Mouse (Mus musculus) forelimb bud, embryonic 11.5 days (tissue): ENCODE measurements around the gene Ttc23.
A peak's percentile ranks its signal among the peaks of the same experiment; 100 is the strongest.

Experiments used
- DNase-seq: peaks from one replicate; pipeline ENCODE4 v3.0.0-alpha.2; 2012; ENCODE audit warnings: low read depth, low spot score

Gene Ttc23

DNA sequence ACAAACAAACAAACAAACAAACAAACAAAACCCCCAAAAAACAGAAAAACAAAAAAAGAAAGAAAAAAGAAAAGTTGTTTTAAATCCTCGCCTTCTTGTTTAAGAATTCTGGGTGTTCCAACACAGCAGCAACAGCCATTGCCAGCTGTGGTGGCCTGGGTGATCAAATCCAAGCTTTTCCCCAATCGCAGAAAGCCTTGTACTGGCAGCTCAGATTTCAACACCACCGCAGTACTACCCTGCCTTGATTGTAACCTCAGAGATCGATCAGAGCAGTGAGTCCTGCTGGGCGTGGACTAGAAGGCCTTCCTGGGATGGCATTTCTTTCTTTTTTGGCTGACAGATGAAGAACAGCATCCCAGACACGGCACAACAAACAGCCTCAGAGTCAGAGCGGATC is 48.7 kb downstream of the Ttc23 start:
- no peak for DNase-seq

DNA sequence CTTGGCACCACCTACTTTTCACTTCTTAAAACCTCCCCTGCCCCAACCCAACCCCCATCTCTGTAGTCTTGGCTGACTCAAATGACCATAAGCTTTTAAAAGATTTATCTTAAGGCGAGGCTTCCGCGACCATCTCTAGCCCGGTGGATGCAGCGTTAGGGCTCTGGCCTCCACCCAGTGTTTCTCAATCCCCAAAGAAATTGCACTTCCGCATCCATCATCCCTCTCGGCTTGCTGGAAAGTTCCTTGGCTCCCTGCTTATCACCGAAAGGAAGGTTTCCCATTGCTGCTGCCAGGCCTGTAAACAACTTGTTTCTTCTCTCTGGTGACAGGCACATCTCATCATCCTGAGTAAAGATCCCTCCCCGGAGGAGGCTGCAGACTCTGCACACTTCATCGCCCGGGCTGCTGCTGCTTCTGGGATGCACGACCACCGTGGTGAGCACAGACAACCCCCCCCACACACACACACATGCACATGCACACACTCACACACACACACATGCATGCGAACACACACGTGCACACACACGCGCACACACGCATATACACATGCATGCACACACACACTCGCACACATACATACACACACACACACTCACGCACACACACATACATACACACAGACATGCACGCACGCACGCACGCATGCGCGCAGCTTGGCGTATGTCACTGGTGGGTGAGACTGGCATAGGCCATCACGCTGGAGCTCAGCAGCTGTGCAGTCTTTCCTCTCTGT is 50.9 kb downstream of the Ttc23 start:
- DNase-seq, result no peak

DNA sequence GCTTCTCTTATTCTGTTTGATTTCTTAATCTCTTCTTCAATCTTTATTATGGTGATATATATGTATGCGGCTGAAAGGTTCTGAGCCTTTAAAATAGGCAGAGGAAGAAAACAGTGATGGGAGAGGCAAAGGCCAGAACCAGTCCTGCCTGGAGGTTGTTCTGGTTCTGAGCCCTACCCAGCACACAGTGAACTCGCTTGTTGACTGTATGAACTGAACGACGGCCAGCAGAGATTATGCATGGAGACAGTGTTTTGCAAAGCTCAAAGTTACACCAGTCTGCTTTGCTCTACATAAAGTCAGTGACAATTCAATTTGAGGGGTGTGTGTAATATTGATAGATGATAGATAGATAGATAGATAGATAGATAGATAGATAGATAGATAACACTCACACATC is 52.1 kb downstream of the Ttc23 start:
- DNase-seq, result no peak

DNA sequence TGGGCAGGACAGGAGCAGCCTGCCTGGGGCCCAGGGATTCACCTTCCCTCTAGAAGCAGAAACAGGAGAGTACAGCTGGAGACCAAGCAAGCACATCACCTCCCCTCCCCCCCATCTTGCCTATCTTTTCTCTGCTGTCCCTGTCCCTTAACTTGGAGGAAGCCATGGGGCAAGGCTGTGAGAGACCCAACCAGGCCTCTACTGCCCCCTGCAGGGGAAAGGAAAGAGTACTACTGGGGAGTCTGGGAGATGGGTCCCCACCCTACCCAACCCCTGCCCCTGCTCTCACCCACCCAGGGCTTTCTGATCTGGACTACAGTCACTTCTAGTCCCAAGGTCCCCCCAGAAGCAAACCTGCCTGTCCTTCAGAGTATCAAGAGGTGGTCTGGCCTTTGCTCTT is 53.6 kb downstream of the Ttc23 start:
- peak; percentile 29 for DNase-seq

DNA sequence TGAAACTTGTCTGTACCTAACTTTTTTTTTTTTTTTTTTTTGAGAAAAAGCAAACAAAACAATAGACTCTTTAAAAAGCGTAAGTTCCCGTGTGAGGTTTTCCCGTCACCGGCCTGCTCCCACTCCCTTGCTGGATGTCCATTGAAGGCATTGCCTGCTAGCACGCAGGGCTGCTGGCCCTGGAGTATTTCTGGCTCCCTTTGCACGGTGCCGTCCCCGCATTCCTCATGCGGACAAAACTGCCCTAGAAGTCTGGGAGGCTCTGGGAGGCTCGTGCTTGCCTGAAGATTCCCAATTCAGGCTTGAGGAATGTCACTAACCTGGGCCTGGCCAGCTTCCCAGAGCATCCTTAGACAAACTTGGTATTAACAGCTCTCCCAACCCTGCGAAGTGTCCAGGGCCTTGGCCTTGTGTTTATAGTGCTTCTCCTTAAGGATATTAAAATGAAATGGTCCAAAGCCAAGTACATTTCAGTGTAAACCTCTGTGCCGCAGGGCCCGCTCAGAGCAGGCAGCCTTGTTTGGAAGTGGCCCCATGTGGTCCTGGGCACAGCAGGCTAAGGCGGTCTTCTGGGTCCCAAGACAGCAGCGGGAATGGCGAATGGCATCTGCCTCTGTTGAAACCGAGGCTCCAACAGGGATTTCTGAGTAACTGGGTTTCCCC is 54.2 kb downstream of the Ttc23 start:
- DNase-seq, result no peak

DNA sequence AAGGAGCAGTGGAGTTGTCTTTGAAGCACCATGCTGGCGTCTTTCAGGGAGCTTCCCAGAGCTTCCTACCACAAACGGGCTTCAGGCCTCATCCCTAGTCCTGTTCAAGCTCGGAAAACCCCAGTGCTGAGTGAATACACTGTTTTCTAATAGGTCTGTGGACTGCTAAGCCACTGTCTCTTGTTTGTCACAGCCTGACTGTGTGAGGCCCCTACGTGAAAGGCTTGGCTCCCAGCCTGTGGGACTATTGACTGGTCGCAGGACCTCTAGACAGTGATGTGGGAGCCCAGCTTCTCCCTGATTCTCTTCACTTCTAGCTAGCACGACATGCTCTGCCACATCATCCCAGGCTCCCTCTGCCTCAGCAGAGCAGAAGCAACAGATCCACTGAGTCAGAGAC is 61.0 kb downstream of the Ttc23 start:
- DNase-seq, result no peak

DNA sequence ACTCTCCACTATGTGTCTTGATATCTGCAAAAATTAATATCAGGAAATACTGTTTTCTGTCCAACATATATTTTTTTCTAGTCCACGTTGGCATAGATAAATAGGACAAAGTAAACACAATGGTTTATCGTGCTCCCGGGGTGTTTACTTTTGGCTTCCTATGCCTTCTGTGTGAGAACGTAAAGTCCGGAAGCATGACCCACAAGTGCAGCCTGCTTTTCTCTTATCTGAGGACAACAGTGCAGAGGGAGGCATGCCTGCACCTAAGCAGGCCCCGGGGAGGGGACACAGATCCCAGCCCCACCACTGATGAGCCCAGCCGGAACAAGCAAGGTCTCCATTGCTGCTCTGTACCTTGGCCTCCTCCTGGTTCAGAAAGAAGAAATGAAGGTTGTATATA is 63.0 kb downstream of the Ttc23 start:
- no peak for DNase-seq

DNA sequence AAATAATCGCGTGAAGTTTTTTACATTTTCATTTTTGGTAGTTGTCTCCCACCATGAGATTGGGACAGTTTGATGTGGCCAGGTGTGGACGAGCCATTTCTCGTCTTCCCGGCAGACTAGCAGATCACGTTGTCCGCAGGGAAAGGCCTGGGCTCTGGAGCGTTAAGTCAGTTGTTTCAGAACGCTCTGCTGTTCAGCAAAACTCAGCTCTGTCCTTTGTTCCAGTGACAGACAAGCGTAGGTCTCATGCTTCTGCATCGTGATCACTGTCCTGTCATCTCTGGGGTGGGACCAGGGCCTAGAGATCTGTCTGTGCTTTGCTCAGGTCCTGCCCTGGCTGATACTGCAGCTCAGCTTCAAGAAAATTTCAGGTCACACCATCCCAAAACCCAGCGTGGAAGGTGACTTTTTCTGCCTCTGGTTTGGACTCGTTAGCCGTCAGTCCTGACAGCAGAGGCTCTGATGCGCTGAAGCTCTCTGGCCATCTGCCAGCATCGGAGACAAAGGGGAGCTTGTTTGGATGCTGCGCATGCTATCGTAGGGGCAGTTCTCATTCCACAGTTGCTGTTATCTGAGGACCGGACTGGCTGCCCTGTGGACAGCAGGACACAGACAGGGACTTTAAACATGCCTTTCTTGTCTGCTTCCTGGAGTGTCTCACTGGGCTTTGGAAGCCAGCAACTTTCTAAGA is 66.8 kb downstream of the Ttc23 start:
- no peak for DNase-seq

DNA sequence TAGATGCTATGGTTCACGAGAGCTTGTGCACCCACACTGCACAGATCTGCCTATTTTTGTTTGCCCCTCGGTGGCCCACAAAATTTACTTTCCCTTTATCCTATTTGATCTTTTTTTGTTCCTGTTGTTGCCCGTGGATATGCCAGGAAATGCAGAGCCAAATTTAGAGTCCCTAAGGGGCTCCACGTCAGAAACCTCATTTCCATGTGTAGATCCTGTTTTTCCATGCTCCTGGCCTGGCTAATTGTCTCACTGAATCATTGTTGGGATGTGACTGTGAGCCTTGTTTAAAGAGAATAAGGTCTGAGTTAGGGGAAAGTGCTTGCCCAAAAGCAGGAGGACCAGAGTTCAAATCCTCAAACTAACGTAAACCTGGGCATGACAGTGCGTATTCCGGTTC is 68.0 kb downstream of the Ttc23 start:
- DNase-seq, result no peak

DNA sequence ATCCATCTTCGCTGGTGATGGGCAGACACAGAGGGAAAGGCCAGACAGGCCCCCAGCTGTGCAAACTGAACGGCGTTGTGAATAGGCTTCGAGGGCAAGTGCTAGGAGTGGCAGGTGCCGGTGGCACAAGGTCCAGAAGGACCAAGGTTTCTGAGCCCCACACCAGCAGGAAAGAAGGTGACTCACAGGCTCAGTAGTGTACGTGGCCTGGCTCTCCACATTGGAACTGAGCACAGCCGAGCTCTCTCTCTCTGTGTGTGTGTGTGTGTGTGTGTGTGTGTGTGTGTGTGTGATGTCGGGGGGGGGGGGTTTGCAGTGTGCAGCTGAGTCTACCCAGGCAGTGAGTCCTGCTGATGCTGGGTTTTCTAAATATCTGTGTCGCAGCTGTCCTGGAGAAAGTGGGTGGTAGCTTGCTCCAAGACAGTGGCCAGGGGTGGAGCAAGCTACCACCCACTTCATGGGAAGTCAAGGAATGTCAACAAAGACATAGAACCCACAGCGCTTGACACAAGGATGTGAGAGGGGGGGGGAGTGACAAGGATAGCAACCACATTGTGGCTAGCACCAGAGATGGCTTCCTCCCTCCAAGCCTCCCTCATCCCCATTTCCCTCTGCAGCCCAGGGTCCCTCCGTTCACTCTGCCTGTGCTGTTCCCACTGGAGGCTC is 69.1 kb downstream of the Ttc23 start:
- no peak for DNase-seq

DNA sequence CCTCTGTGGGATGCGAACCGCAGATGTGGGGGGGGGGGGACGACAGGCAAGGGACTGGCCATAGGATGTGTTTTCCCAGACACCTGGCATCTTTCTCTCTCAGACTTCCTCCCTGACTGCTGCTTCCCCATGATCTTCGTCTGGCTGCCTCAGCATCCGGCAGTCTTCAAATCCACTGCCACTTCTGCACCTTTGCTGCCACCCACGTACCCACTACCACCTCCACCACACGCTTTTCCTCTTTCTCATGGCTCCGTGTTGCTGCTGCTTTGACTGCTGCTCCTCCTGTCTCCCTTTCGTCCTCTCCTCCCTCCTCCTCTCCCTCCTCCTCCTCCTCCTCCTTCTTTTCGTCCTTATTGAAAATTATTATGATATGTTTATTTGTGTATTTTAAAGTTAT is 69.7 kb downstream of the Ttc23 start:
- DNase-seq, result no peak

DNA sequence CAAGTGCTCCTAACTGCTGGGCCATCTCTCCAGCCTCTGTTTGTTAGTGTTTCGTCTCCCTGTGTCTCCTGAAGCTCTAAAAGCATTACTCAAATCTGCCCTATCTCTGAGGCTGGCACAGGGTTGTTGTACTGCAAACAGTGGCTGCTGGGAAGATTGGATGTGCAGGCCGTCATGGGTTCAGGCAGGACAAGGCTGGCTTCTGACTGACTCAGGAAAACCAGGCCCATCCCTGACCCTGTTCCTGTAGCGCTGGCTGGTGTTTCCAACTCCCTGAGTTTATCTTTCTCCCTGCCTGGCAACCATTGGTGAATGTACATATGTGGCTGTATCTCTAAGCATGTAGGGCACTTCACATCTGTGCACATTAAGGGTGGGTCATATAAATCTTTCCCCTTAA is 70.3 kb downstream of the Ttc23 start:
- DNase-seq, result no peak

DNA sequence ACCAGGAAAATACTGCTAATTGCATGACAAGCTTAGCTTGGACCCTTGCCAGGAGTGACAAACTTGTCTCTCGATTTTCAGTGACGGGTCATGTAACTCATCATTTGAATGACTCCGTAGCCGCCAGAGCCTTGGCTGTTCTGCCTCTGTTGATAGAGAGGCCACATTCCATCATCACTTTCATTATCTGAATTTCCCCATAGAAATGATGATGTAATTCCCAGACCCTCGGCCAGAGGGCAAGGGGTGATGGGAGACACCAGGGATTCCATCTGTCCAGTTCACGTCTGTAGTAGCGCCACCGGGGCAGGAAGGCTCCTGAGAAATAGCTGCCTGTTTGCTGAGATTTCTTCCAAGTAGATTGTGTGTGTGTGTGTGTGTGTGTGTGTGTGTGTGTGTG is 71.6 kb downstream of the Ttc23 start:
- DNase-seq, result no peak

DNA sequence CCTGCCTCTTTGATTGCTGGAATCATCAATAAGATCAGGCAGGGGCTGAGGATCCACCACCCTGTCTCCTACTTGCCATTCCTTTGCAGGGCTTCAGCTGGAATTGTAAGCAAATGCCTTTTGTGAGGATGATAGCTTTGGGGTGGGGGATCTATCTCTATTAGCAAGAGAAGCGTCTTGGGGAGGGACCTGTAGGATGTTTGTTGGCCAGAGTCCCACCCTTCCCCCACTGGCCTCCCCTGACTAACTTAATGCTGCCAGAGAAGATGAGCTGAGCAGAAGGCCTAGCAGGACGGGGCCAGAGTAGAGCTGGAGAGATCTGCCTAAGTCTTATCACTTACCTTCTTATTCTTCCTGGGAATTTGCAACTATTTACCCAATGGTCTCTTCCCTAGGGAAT is 75.0 kb downstream of the Ttc23 start:
- no peak for DNase-seq

DNA sequence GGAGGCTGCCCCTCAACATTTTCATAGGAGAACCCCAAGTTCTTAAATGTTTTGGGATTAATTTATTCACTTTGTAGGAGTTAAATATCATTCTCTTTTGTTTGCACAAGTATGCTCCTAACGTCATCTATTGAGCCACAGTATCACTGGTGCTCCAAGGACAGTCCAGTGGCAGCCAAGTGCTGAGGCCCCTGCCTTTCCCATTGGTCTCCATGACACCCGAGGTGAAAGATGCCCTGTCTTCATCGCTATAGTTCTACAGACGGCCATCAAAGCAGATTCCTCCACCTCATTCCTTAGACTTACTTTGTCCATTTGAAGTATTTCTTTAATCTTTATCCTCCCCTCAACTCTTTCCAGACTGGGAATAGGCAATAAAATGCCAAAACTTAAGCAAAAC is 77.3 kb downstream of the Ttc23 start:
- DNase-seq, result no peak

DNA sequence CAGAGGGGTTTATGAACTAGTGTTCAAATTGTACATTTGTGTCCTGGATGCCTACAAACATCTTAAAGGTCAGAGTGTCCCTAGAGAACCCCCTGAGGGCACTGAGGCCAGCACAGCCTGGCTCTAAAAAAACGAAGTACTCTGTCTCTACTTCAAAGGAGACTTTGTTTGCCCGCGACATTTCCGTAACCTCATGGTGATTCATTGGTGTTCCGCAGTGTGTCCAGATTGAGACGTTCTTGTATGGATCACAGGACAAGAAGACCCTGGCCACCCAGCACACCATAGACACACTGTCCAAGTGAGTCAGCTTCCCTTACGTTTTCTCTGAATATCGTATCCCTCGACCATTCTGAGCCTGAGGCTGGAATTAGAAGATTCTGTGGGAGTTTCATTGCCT is 77.8 kb downstream of the Ttc23 start:
- no peak for DNase-seq

DNA sequence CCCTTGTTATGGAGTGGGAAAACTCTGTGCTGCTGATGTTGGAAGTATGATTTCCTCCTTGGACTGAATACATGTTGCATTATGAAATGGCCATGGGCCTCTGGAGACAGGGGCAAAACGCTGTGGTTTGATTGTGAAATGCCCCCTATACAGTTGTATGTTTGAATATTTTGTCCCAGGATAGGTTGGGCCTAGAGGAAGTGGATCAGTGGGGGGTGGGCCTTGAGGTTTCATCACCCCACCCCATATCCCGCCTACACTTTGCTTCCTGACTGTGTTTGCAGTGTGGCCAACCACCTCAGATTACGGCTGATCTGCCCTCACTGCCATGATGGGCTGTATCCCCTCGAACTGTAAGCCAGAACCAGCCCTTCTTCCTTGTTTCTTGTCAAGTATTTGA is 81.0 kb downstream of the Ttc23 start:
- DNase-seq, result no peak

DNA sequence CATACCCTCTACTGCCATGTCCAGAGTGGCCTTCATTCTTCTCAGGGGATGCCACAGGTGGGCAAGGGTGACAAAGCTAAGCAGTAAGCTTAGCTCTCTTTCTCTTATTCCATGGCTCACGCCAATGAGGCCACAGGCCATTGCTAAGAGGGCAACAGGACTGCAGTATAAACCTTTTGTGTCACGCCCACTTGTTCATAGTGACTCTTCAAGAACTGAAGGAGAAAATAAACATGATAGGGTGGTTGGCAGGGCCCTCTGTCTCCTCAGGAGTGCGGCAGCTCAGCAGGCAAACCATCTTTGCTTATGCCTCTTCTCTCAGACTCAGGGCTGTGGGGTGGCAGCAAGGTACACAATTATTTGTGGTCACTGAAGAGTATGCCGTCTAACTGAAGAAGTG is 81.6 kb downstream of the Ttc23 start:
- no peak for DNase-seq

DNA sequence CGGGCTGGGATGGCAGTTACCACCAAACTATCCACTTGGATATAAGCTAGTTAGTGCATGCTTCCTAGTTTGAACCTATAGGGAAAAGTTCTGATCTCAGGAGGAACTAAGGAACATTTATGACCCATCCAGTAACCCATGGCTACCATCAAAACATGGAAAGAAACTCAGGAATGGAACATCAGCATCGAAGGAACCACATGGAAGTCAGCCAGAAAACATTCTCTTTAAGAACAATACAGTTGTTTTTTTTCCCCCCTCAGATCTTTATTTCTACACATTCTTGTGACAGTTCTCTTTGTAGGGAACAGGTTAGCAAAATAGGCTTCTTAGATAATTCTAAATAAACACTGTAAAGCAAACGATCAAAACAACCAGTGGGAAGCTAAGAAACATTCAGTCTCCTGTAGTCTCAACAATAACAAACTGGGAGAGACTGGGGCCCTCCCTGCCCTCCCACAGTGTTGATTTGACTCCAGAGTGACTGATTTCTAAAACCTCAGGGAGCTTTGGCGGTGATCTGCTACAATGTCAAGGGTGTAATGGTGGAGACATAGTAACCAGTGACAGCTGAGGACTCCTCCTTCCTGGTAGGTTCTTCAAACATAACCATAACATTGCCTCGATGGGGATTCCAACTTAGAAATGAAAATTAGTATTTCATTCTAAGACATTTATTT is 83.4 kb downstream of the Ttc23 start:
- no peak for DNase-seq

DNA sequence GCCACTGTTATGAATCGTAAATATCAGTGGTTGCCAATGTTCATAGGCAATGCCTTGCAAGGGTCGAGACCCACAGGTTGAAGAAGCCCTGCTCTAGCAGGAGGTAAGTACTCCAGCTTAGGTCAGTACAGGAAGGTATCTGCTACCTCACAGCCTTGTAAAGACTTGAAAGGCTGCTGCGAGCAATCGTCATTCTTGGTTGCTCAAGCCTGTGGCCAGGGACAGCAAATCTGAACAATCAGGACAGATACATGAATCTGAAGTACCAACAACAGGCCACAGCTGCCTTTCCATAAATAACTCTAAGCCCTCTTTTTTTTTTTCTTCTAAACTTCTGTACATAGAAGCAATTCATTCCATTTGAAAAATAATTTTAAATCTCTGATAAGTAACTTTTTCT is 85.1 kb downstream of the Ttc23 start:
- no peak for DNase-seq

DNA sequence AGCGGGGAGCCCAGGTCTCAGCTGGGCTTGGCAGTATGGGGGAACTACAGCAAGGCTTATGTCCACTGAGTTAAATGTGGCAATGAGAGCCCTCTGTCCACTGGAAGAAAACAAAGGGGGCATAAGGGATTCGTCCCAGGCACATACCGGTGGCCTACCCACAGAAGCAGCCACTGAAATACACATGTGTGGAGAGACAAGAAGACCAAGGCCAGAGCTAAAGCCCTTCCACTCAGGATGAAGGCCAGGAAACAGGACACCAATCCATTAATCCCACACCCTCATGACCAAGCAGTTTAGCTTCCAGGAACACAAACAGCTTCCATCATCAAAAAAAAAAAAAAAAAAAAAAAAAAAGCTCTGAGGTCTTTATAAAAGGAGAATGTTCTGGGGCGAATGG is 93.2 kb downstream of the Ttc23 start:
- peak; percentile 1 for DNase-seq

DNA sequence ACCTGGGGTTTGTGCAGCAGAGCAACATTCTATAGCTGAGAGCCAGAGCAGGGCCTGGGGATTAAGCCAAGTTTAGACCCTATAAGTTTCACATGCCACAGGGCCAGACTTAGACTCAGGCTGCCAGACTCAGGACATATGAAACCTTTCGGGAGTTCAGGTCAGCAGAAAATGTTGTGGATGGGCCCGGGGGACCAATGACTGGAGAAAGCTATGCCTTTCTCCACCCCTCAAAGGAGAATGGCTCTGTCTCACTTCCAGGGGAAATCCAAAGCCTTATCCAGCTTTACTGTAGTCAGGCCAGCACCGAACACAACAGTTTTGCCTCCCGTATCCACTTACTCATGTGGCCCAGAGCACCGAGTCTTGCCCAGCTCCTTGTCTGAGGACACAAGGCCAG is 93.6 kb downstream of the Ttc23 start:
- DNase-seq, result peak; percentile 28
